Mouse (Mus musculus) cerebellum, adult 2 months (tissue): ENCODE data around the gene Ctps.

Experiments used
- CTCF ChIP-seq: fragments of 200-500 bp; IDR thresholded peaks from 2 replicates; pipeline ENCODE4 v1.5.1; 2011; ENCODE audit warnings: low read depth, mild to moderate bottlenecking, control low read depth, low read length, moderate library complexity, borderline replicate concordance; ENCODE audit not compliant: insufficient read depth
- POLR2A ChIP-seq: fragments of 200-500 bp; IDR thresholded peaks from 2 replicates; pipeline ENCODE4 v1.6.1; 2011; ENCODE audit warnings: low read length, control low read depth, borderline replicate concordance; ENCODE audit not compliant: insufficient read depth

GRCm38 (mm10) chr4:120616199-120617025, 46.3 kb upstream of the Ctps start:
- TF ChIP-seq CTCF = no peak
- TF ChIP-seq POLR2A = no peak
